Mouse (Mus musculus) testis, adult 2 months (tissue): ENCODE measurements around the gene Fam83f. TPM values are rescaled to one million over a fixed set of nuclear protein-coding genes. Genes with fewer than 3 reads are reported as not detected.
"Not testable (repeated sequence)": the region's sequence is repeated elsewhere in the genome, so short reads cannot be mapped to it uniquely, and the experiment has no call there.

Experiments
- H3K27ac ChIP-seq: fragments of 200-500 bp; 2 replicates; pipeline ENCODE4 v1.5.1; 2012; ENCODE audit warnings: low read depth, low read length; ENCODE audit not compliant: control insufficient read depth, insufficient read depth
- H3K27me3 ChIP-seq: fragments of 200-500 bp; 2 replicates; pipeline ENCODE4 v1.6.1; 2012; ENCODE audit warnings: mild to moderate bottlenecking, low read length, moderate library complexity; ENCODE audit not compliant: control insufficient read depth, insufficient read depth
- H3K36me3 ChIP-seq: fragments of 200-500 bp; 2 replicates; pipeline ENCODE4 v1.6.1; 2012; ENCODE audit warnings: mild to moderate bottlenecking, low read length; ENCODE audit not compliant: control insufficient read depth, insufficient read depth
- H3K4me1 ChIP-seq: fragments of 200-500 bp; 2 replicates; pipeline ENCODE4 v1.6.1; 2012; ENCODE audit warnings: low read length; ENCODE audit not compliant: control insufficient read depth, insufficient read depth
- H3K4me3 ChIP-seq: fragments of 200-500 bp; 2 replicates; pipeline ENCODE4 v1.5.1; 2012; ENCODE audit warnings: low read depth, mild to moderate bottlenecking, low read length, moderate library complexity, mixed read lengths; ENCODE audit not compliant: control insufficient read depth
- CTCF ChIP-seq: fragments of 200-500 bp; IDR thresholded peaks from 2 replicates; pipeline ENCODE4 v1.5.1; 2012; ENCODE audit warnings: low read depth, mild to moderate bottlenecking, inconsistent platforms, low read length, moderate library complexity; ENCODE audit not compliant: control insufficient read depth, insufficient read depth, insufficient replicate concordance
- POLR2A ChIP-seq: fragments of 200-500 bp; IDR thresholded peaks from 2 replicates; pipeline ENCODE4 v1.6.1; 2012; ENCODE audit warnings: low read depth, mild to moderate bottlenecking, inconsistent platforms, low read length, moderate library complexity; ENCODE audit not compliant: control insufficient read depth
- polyA plus RNA-seq: library from polyadenylated mRNA; depleted of rRNA; stranded (reverse); fragments of >200 nt; gene quantifications from 2 replicates; pipeline ENCODE4 v1.2.3, GENCODE M21; 2012

The Fam83f gene
- polyA plus RNA-seq, 1 experiment = 0.95 TPM

DNA sequence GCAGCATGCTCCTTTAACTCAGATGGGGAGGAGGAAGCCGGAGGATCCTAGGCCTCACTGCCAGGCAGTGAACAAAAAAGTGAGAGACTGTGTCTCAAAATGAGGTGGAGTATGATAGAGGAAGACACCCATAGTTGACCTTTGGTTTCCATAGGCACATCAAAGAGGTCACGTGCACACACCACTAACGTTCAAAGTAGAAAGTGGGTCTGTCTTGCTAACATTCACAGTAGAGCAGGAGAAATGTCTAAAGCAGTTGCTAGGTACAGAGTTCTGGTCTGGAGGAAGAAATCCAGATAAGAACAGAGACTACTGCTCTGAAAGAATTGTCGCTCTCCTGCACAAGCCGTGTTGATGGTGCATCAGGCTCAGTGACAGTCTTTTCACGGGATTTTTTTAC is 50.2 kb downstream of the Fam83f start:
- H3K4me1 ChIP-seq = no peaks in the 10 kb centered on the region
- no peaks in the 10 kb centered on the region for H3K36me3 ChIP-seq
- TF ChIP-seq POLR2A (no peak), CTCF (no peak)
- H3K27me3 ChIP-seq = no peaks in the 10 kb centered on the region
- H3K4me3 ChIP-seq = no peak overlapping the region
- H3K27ac ChIP-seq = no peak overlapping the region

- Histone ChIP-seq H3K4me3 (no peak overlapping the region), H3K27me3 (no peaks in the 10 kb centered on the region), H3K27ac (no peak overlapping the region), H3K4me1 (no peaks in the 10 kb centered on the region), H3K36me3 (no peaks in the 10 kb centered on the region)
- TF ChIP-seq CTCF (no peak), POLR2A (no peak)
These were observed 50.7 kb downstream of the Fam83f start for GRCm38 (mm10) chr15:80722366-80722765.

DNA sequence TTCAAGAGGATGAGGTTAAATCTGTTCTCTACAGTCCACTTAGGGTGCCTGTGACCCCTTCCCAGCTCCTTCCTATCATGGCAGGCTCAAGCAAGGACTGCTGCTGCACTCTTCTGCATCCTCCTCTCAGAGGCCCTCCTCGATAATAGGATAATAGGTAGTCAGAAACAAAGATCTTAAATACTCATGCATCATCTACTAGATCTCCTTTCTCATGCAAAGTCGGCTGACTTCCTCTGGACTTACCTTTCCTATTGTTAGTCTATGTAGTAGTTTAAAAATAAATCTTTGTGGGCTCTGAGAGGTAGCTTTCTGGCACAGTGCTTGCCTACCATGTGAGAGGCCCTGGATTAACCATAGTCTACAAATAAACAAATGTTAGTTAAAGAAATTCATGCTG is 57.8 kb downstream of the Fam83f start:
- Histone ChIP-seq H3K4me1 (no peaks in the 10 kb centered on the region), H3K27ac (no peak overlapping the region), H3K4me3 (no peak overlapping the region), H3K36me3 (no peaks in the 10 kb centered on the region), H3K27me3 (no peaks in the 10 kb centered on the region)
- no peak for TF ChIP-seq CTCF
- TF ChIP-seq POLR2A = no peak

DNA sequence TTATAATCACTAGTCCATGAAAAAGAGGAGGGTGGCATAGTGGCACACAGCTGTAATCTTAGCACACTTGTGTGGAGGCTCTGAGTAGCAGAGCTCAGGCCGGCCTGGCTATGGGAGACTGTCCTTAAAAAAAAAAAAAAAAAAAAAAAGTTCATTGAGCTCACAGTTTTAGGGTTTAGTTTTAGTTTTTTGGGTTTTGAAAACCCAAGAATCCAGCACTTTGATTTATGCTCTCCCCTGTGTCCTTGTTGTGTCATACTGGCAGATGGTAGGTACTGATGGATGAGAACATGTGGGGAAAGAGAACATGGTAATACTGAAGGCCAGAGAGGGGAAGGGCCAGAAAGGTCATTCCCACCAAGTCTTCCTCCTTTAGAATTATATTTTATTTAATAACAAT is 59.4 kb downstream of the Fam83f start:
- no peak overlapping the region for H3K4me3 ChIP-seq
- no peak overlapping the region for H3K27ac ChIP-seq
- no peaks in the 10 kb centered on the region for H3K4me1 ChIP-seq
- TF ChIP-seq CTCF = no peak
- no peak for TF ChIP-seq POLR2A
- no peaks in the 10 kb centered on the region for H3K27me3 ChIP-seq
- no peaks in the 10 kb centered on the region for H3K36me3 ChIP-seq

GRCm38 (mm10) chr15:80731511-80731910 is 59.9 kb downstream of the Fam83f start:
- Histone ChIP-seq H3K27ac (no peak overlapping the region), H3K27me3 (no peaks in the 10 kb centered on the region), H3K4me1 (no peaks in the 10 kb centered on the region), H3K36me3 (no peaks in the 10 kb centered on the region), H3K4me3 (no peak overlapping the region)
- TF ChIP-seq POLR2A = no peak
- TF ChIP-seq CTCF = no peak

GRCm38 (mm10) chr15:80732266-80733030 is 60.8 kb downstream of the Fam83f start:
- Histone ChIP-seq H3K36me3 (no peaks in the 10 kb centered on the region), H3K4me3 (no peak overlapping the region), H3K27ac (no peak overlapping the region), H3K27me3 (no peaks in the 10 kb centered on the region), H3K4me1 (peaks cover 4% of the 10 kb centered on the region; the same call in 1 of the 2 replicates)
- TF ChIP-seq CTCF (no peak), POLR2A (no peak)

GRCm38 (mm10) chr15:80735300-80735699 is 63.7 kb downstream of the Fam83f start:
- Histone ChIP-seq H3K36me3 (no peaks in the 10 kb centered on the region), H3K27ac (no peak overlapping the region), H3K4me3 (no peak overlapping the region), H3K27me3 (no peaks in the 10 kb centered on the region), H3K4me1 (peaks cover 4% of the 10 kb centered on the region; the same call in 1 of the 2 replicates)
- TF ChIP-seq CTCF (no peak), POLR2A (no peak)

DNA sequence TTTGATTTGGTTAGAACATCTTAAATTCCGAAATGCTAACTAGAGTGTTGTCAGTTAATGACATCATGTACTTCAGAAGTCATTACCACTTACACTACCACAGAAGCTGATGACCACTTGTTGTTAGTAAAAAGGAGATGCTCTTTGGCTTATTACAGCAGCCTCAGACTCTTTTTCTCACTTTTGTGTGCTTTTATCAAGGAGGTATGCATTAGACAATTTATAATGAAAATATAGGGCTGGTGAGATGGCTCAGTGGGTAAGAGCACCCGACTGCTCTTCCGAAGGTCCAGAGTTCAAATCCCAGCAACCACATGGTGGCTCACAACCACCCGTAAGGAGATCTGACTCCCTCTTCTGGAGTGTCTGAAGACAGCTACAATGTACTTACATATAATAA is 64.1 kb downstream of the Fam83f start:
- H3K4me1 ChIP-seq, H3K36me3 ChIP-seq, H3K27ac ChIP-seq, H3K4me3 ChIP-seq, H3K27me3 ChIP-seq: not testable (repeated sequence)
